Mouse (Mus musculus) heart, adult 2 months (tissue): Measurements from ENCODE around the gene Abr. TPM values are rescaled to one million over a fixed set of nuclear protein-coding genes. Genes with fewer than 3 reads are reported as not detected.

Source experiments
- DNase-seq, 2 experiments: peaks; one replicate each; pipeline ENCODE4 v3.0.0; 2021
- H3K27ac ChIP-seq: fragments of 200-600 bp; 2 replicates; pipeline ENCODE4 v1.8.1; 2022
- H3K27me3 ChIP-seq: fragments of 200-500 bp; 2 replicates; pipeline ENCODE4 v1.6.1; 2012; ENCODE audit warnings: mild to moderate bottlenecking, low read length, inconsistent platforms, mixed read lengths; ENCODE audit not compliant: control insufficient read depth, insufficient read depth
- H3K36me3 ChIP-seq: fragments of 200-500 bp; 2 replicates; pipeline ENCODE4 v1.6.1; 2012; ENCODE audit warnings: low read length, inconsistent platforms; ENCODE audit not compliant: control insufficient read depth, insufficient read depth
- H3K4me1 ChIP-seq: fragments of 200-500 bp; 2 replicates; pipeline ENCODE4 v1.6.1; 2011; ENCODE audit warnings: low read length; ENCODE audit not compliant: control insufficient read depth, insufficient read depth
- H3K4me3 ChIP-seq: fragments of 200-600 bp; 2 replicates; pipeline ENCODE4 v1.8.1; 2022
- H3K79me2 ChIP-seq: fragments of 200-500 bp; replicated peaks from 2 replicates; pipeline ENCODE4 v1.6.1; 2012; ENCODE audit warnings: mild to moderate bottlenecking, inconsistent platforms, low read length, moderate library complexity, mixed read lengths; ENCODE audit not compliant: control insufficient read depth, insufficient read depth
- H3K9ac ChIP-seq: fragments of 200-500 bp; 2 replicates; pipeline ENCODE4 v1.6.1; 2012; ENCODE audit warnings: low read depth, mild to moderate bottlenecking, control low read depth, inconsistent platforms, low read length, mixed read lengths
- CTCF ChIP-seq: fragments of 200-600 bp; IDR thresholded peaks from 2 replicates; pipeline ENCODE4 v1.8.1; 2022; ENCODE audit warnings: antibody characterized with exemption, mild to moderate bottlenecking, moderate library complexity
- EP300 ChIP-seq: fragments of 200-500 bp; IDR thresholded peaks from 2 replicates; pipeline ENCODE4 v1.6.1; 2011; ENCODE audit warnings: low read depth, low read length, control low read depth; ENCODE audit not compliant: insufficient read depth
- POLR2A ChIP-seq: fragments of 200-500 bp; IDR thresholded peaks from 2 replicates; pipeline ENCODE4 v1.6.1; 2011; ENCODE audit warnings: mild to moderate bottlenecking, low read depth, low read length, control low read depth; ENCODE audit not compliant: insufficient read depth
- WGBS: fragments of 180-500 bp; shearing (Covaris S2); methylation state at CpG from one replicate; pipeline ENCODE4 v1.1.7; 2018; 5-methylcytosine and 5-hydroxymethylcytosine counted together
- intact Hi-C: fragments of 180-260 bp; cut with DNase I; formaldehyde crosslinking; loops from one replicate; pipeline ENCODE4 v1.15.1; 2025
- polyA plus RNA-seq: library from polyadenylated mRNA; depleted of rRNA; stranded (reverse); fragments of >200 nt; gene quantifications from 2 replicates; pipeline ENCODE4 v1.2.3, GENCODE M21; 2012
- total RNA-seq, 2 experiments: library from RNA; stranded (reverse); gene quantifications; 2 replicates each; pipeline ENCODE4 v1.2.3; 2021

Gene Abr
- total and polyA plus RNA-seq, 3 experiments = 23.4 to 32.2 (median 26.6) TPM

DNA sequence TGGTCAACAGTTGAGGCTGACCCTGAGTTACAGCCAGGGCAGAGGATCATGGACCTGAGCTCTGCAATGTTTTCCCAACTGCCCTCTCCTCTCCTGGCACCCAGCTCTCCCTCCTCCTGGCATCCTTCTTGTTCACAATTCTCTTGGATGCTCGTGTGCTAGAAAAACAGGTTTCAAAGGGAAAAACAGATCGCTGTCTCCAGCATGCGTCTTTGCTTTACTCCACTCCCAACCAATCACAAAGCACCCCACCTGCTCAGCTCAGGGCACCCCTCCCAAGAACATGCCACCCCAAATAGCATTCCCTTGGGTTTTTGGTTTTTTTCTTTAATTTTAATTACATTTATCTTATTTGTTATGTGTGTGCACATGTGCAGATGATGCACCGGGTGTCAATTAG lies 75.7 kb downstream of the Abr start:
- no peak overlapping the region for H3K9ac ChIP-seq
- no peak overlapping the region for H3K27ac ChIP-seq
- no peaks in the 10 kb centered on the region for H3K27me3 ChIP-seq
- no peaks in the 10 kb centered on the region for H3K36me3 ChIP-seq
- intact Hi-C loops = loop anchor here (10.0 kb wide), 1 partner anchor 98 kb away; no protein-coding TSS in a partner anchor
- no peaks in the 10 kb centered on the region for H3K79me2 ChIP-seq
- DNase-seq = no peak
- WGBS = 74% methylated on average over 4 of the region's 4 CpGs
- no peak overlapping the region for H3K4me3 ChIP-seq
- H3K4me1 ChIP-seq = no peaks in the 10 kb centered on the region
- TF ChIP-seq EP300 (no peak), CTCF (no peak), POLR2A (no peak)

DNA sequence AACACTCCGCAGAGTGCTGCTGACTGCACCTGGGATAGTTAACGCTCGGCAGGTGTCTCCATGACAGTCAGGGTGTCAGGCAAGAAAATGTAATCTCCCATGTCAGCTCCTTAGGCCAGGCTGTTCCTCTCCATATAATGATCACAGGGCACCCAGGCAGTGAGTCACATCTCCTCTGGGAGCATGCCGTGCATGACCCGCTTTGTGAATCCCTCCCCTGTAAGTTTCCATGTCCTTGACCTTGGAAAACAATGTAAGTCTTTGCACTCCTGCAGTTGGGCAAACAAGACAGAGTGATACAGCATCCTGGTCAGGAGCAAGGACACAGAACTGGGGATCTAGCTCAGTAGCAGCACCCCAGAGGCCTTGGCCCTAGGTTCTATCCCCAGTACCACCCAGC lies 78.8 kb downstream of the Abr start:
- Histone ChIP-seq H3K27ac (no peak overlapping the region), H3K79me2 (no peaks in the 10 kb centered on the region), H3K4me3 (no peak overlapping the region), H3K9ac (no peak overlapping the region), H3K27me3 (no peaks in the 10 kb centered on the region), H3K4me1 (no peaks in the 10 kb centered on the region), H3K36me3 (no peaks in the 10 kb centered on the region)
- WGBS = 82% methylated on average over 5 of the region's 5 CpGs
- intact Hi-C loops = loop anchor here (10.0 kb wide), 1 partner anchor 102 kb away; no protein-coding TSS in a partner anchor
- TF ChIP-seq CTCF = no peak
- no peak for TF ChIP-seq EP300
- TF ChIP-seq POLR2A = no peak
- no peak for DNase-seq

DNA sequence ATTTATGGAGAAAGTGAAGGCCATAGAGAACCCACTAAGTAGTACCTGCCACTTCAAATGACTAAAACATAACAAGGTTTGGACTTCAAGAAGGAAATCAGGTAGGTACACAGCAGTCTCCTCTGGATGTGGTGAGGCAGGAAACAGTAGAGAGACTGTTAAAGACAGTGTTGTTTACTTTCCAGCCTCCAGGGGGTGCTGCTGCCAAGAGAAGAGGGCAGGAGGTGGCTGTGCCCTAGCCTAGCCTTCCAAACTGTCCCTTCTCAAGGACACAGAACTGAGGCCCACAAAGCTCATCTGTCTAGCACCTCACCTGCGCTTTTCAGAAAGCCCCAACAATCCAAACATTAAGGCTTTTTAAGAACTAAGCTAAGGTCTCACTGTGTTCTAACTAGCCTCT lies 81.1 kb downstream of the Abr start:
- intact Hi-C loops = loop anchor here (1.0 to 10.0 kb wide), 2 partner anchors 37 to 104 kb away; no protein-coding TSS in a partner anchor
- Histone ChIP-seq H3K9ac (no peak overlapping the region), H3K4me3 (no peak overlapping the region), H3K4me1 (no peaks in the 10 kb centered on the region), H3K27me3 (no peaks in the 10 kb centered on the region), H3K36me3 (no peaks in the 10 kb centered on the region), H3K79me2 (no peaks in the 10 kb centered on the region), H3K27ac (no peak overlapping the region)
- DNase-seq = peak; percentile 51 to 72
- WGBS = 32% methylated on average over 1 of the region's 1 CpGs
- no peak for TF ChIP-seq POLR2A
- no peak for TF ChIP-seq EP300
- TF ChIP-seq CTCF = peak; percentile 90

DNA sequence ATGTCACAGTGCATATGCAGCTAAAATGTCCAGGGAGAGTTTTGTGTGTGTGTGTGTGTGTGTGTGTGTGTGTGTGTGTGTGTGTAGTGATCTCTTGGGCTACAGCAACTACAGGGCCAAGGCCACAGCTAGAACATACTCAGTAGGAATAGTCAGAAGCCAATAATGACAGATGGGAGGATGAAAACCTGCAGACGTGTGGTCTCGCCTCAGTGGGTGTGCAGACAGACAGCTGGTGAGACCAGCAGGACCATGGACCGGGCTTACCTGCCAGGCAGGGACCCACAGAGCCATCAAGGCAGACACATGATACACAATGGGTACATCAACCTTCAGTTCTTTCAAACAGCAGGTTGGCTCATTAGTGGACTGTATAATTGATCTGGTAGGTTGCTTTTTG lies 84.7 kb downstream of the Abr start:
- TF ChIP-seq CTCF = no peak
- TF ChIP-seq EP300 = no peak
- no peak for TF ChIP-seq POLR2A
- Histone ChIP-seq H3K36me3 (no peaks in the 10 kb centered on the region), H3K4me3 (no peak overlapping the region), H3K79me2 (no peaks in the 10 kb centered on the region), H3K4me1 (no peaks in the 10 kb centered on the region), H3K9ac (no peak overlapping the region), H3K27ac (no peak overlapping the region), H3K27me3 (no peaks in the 10 kb centered on the region)
- WGBS = 83% methylated on average over 3 of the region's 3 CpGs
- DNase-seq = no peak
- intact Hi-C loops = no loop called here

DNA sequence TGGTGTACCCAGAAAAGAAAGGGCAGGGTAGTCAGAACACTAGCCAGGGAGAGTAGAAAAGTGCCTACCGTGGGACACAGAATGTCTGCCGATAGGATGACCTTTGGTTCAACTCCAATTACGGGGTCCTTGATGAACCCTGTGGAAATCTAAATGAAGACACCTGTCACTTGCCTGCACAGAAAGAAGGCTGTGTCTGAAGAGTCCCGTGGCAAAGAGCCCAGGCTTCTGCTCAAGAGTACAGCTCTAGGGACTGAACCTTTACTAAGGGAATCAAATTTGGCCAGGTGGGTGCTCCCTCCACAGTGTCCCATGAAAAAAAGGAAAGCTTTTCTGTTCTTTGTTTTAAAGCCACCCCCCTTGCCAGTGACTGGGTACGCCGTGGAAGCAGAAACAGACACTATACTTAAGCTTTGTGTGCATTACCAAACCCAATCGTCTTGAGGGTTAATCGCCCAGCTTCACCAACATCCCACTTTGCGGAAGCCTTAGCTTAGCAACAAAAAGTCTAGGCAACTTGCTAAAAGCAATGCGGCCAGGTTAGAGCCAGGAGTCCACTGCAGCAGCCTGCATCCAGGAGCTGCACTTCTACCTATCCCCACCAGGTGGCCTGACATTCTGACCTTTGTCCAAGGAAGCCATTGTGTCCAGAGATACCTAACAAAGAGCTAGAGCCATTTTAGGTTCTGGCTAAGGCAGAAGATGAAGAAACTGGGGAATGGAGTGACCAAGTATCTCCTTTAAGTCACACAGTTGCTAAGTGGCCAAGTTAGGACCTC lies 85.3 kb downstream of the Abr start:
- Histone ChIP-seq H3K27me3 (no peaks in the 10 kb centered on the region), H3K4me1 (no peaks in the 10 kb centered on the region), H3K9ac (no peak overlapping the region), H3K79me2 (no peaks in the 10 kb centered on the region), H3K27ac (no peak overlapping the region), H3K36me3 (no peaks in the 10 kb centered on the region), H3K4me3 (no peak overlapping the region)
- intact Hi-C loops = no loop called here
- 72% methylated on average over 10 of the region's 10 CpGs for WGBS
- TF ChIP-seq CTCF (peak; percentile 72), POLR2A (no peak)
- DNase-seq = no peak

DNA sequence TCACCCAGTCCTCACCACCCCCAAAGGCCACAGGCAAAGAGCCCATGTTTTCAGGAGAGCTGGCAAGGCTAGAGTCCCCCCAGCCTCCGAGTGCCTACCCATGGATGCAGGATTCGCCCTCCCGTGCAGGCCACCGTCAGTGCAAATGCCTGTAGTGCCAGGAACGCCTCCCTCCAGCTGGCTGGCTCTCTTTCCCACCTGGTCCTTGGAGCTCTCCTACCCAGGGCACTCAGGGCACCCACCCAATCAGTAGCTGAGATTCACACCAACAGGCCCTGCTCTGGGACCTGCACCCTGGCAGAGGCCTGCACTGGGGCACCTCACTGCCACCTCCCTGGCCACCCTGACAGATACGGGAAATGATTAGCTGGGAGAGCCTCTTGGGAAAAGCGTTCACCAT lies 90.1 kb downstream of the Abr start:
- H3K27me3 ChIP-seq = no peaks in the 10 kb centered on the region
- no peak overlapping the region for H3K9ac ChIP-seq
- intact Hi-C loops = no loop called here
- no peaks in the 10 kb centered on the region for H3K36me3 ChIP-seq
- H3K4me1 ChIP-seq = peaks cover 4% of the 10 kb centered on the region
- no peak overlapping the region for H3K27ac ChIP-seq
- DNase-seq = no peak
- WGBS = 94% methylated on average over 7 of the region's 7 CpGs
- TF ChIP-seq EP300 (no peak), CTCF (no peak), POLR2A (no peak)
- no peaks in the 10 kb centered on the region for H3K79me2 ChIP-seq
- no peak overlapping the region for H3K4me3 ChIP-seq
